Mouse (Mus musculus): Measurements from ENCODE around the gene Mrm3.

Gene Mrm3

DNA sequence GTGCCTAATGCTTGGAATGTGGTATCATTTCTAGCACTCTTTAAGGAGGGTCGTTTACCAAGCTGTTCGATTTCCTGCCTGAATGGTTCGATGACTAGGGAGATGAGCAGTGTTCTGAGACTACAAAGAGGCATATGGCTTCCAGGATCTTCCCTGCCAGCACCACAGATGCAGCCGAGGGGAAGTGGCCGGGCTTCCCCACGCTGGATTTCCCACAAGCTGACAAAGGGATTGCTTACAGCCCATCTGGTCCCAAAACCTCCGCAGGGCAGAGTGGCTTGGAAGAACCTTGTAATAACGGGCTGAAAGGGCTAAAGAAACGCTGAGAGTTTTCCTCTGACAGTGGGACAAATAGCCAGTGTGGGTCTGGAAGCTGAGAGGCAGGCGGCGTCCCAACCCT, 46.9 kb downstream of the Mrm3 start:
- no peak for DNase-seq (ENCODE audit: low spot score)

- no peak for DNase-seq (ENCODE audit: low spot score)
Observed at GRCm38 (mm10) chr11:76291960-76292359, 48.4 kb downstream of the Mrm3 start.

DNA sequence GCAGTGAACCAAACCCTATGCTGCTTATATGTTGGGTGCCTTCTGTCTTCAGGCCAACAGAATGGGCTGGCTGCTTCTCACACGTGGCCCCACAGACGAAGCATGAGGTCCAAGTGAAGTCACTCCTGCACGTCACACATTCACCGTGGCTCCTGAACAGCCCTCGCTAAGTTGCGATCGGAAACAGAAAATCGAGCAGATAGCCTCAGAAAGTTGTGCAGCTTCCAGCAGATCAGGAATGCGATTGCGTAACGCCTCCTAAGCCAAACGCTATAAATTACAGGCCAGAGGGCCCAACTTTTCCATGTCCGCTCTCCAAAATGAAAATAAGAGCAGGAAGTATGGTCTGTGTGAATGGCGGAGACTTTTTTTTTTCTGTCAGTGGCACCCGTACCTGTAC, 48.9 kb downstream of the Mrm3 start:
- DNase-seq (ENCODE audit: low spot score) = no peak

- no peak for DNase-seq (ENCODE audit: low spot score)
Observed at GRCm38 (mm10) chr11:76292831-76293230, 49.3 kb downstream of the Mrm3 start.

- DNase-seq (ENCODE audit: low spot score) = no peak
Observed at GRCm38 (mm10) chr11:76294078-76294477, 50.6 kb downstream of the Mrm3 start.

- DNase-seq (ENCODE audit: low spot score) = no peak
Observed at GRCm38 (mm10) chr11:76294836-76295235, 51.3 kb downstream of the Mrm3 start.

GRCm38 (mm10) chr11:76297252-76297651, 53.7 kb downstream of the Mrm3 start:
- DNase-seq (ENCODE audit: low spot score) = no peak

DNA sequence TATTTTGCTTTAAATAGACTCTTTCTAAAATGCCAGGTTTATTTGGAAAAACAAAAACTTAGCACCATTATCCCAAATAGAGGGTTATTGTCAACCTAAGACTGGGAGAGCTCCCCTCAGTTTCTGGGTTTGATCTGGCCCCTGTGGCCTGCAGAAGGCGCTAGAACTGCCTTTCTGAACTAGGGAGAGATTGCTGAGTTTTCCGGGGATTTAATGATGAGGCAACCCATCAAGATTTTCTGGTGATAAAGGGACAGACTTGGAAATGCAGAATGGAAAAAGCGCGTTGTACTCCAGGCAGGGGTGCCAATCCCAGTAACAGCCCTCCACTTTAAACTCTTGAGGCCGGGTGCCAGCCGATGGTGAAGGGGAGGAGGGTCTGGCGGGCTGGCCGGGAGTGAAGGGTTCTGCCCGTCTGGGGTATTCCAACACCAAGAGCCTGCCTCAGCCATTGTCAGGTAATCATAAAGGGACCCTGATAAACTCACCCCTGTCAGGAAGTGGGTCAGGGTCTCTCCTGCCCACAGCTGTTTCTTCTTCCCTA, 55.0 kb downstream of the Mrm3 start:
- no peak for DNase-seq (ENCODE audit: low spot score)
